Mouse (Mus musculus): Measurements from ENCODE around the gene Il34. TPM values are rescaled to one million over a fixed set of nuclear protein-coding genes. Genes with fewer than 3 reads are reported as not detected.

The Il34 gene
- total and polyA plus RNA-seq, 2 experiments from 2014 or later, result 8.8 to 11.4 TPM

GRCm38 (mm10) chr8:110755511-110756170 is 50.1 kb downstream of the Il34 start:
- DNase-seq (ENCODE audit: low spot score), result no peak
- Histone ChIP-seq H3K9me3 (ENCODE audit: low read length) (no peaks in the 10 kb centered on the region), H3K27me3 (ENCODE audit: insufficient read depth, low read length) (no peaks in the 10 kb centered on the region), H3K27ac (no peak overlapping the region), H3K4me3 (ENCODE audit: low read length) (no peak overlapping the region), H3K9ac (replicated peaks; ENCODE audit: low read length) (no peak overlapping the region), H3K4me2 (ENCODE audit: low read depth, low read length) (no peak overlapping the region), H3K4me1 (ENCODE audit: insufficient read depth, low read length) (no peaks in the 10 kb centered on the region), H3K36me3 (ENCODE audit: insufficient read depth, low read length) (no peaks in the 10 kb centered on the region)
- no peak for TF ChIP-seq CTCF (IDR thresholded peaks at IDR 0.05; ENCODE audit: low read depth)
- no peak for ATAC-seq
- WGBS, result 55% methylated on average over 15 of the region's 15 CpGs

DNA sequence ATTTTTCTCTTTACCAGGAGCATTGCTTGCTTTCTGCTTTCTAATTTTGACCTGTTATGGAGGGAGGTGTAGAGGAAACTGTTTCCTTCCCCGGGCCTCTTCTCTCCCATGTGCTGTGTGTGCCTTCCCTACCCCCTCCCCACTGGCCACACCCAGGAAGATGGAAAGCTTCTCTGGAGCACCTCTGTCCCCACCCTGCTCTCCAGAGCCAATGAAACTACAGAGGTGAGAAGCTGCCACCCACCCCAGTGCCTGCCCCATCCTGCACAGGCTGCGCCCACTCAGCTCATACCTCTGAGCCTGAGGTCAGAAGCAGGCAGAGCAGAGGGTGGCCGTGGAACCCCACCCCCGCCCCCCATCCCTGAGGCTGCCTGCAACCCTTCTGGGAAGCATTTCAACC is 51.0 kb downstream of the Il34 start:
- H3K4me3 ChIP-seq (ENCODE audit: low read length), result no peak overlapping the region
- WGBS, result 54% methylated on average over 4 of the region's 4 CpGs
- ATAC-seq (peak; percentile 48; the same call in 1 of the 2 replicates), DNase-seq (ENCODE audit: low spot score) (no peak)
- H3K36me3 ChIP-seq (ENCODE audit: insufficient read depth, low read length), result no peaks in the 10 kb centered on the region
- H3K27me3 ChIP-seq (ENCODE audit: insufficient read depth, low read length), result no peaks in the 10 kb centered on the region
- H3K9ac ChIP-seq (replicated peaks; ENCODE audit: low read length), result no peak overlapping the region
- H3K27ac ChIP-seq, result no peak overlapping the region
- TF ChIP-seq CTCF (IDR thresholded peaks at IDR 0.05; ENCODE audit: low read depth), result no peak
- no peak overlapping the region for H3K4me2 ChIP-seq (ENCODE audit: low read depth, low read length)
- H3K9me3 ChIP-seq (ENCODE audit: low read length), result no peaks in the 10 kb centered on the region
- H3K4me1 ChIP-seq (ENCODE audit: insufficient read depth, low read length), result no peaks in the 10 kb centered on the region

GRCm38 (mm10) chr8:110751490-110751889 is 54.2 kb downstream of the Il34 start:
- DNase-seq (ENCODE audit: low spot score) (no peak), ATAC-seq (no peak)
- WGBS, result 86% methylated on average over 5 of the region's 5 CpGs
- Histone ChIP-seq H3K4me3 (ENCODE audit: low read length) (no peak overlapping the region), H3K9me3 (ENCODE audit: low read length) (no peaks in the 10 kb centered on the region), H3K36me3 (ENCODE audit: insufficient read depth, low read length) (no peaks in the 10 kb centered on the region), H3K9ac (replicated peaks; ENCODE audit: low read length) (no peak overlapping the region), H3K4me2 (ENCODE audit: low read depth, low read length) (no peak overlapping the region), H3K27ac (no peak overlapping the region), H3K27me3 (ENCODE audit: insufficient read depth, low read length) (no peaks in the 10 kb centered on the region), H3K4me1 (ENCODE audit: insufficient read depth, low read length) (no peaks in the 10 kb centered on the region)
- TF ChIP-seq CTCF (IDR thresholded peaks at IDR 0.05; ENCODE audit: low read depth), result no peak

DNA sequence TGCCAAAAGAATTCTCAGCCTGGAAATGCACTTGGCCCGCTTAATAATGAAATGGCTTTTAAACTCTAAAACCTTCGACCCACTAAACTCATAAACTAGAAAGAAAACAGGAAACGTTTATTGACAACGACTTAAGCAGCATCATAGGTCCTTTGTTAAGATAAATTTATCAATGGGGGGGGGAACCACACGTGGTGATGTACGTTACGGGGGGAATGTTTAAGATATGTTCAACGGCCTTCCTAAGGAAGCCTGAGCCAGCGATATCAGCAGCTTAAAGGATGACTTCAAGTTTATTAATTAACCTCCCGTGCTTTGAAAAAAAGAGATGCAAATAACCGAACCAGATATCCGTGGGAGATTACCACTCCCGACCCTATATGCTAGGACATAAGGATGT is 55.5 kb downstream of the Il34 start:
- DNase-seq (ENCODE audit: low spot score), result no peak
- Histone ChIP-seq H3K36me3 (ENCODE audit: insufficient read depth, low read length) (no peaks in the 10 kb centered on the region), H3K27me3 (ENCODE audit: insufficient read depth, low read length) (no peaks in the 10 kb centered on the region), H3K27ac (no peak overlapping the region), H3K4me1 (ENCODE audit: insufficient read depth, low read length) (no peaks in the 10 kb centered on the region), H3K4me3 (ENCODE audit: low read length) (no peak overlapping the region), H3K4me2 (ENCODE audit: low read depth, low read length) (no peak overlapping the region), H3K9ac (replicated peaks; ENCODE audit: low read length) (no peak overlapping the region), H3K9me3 (ENCODE audit: low read length) (no peaks in the 10 kb centered on the region)
- no peak for TF ChIP-seq CTCF (IDR thresholded peaks at IDR 0.05; ENCODE audit: low read depth)
- no peak for ATAC-seq
- 38% methylated on average over 13 of the region's 13 CpGs for WGBS

DNA sequence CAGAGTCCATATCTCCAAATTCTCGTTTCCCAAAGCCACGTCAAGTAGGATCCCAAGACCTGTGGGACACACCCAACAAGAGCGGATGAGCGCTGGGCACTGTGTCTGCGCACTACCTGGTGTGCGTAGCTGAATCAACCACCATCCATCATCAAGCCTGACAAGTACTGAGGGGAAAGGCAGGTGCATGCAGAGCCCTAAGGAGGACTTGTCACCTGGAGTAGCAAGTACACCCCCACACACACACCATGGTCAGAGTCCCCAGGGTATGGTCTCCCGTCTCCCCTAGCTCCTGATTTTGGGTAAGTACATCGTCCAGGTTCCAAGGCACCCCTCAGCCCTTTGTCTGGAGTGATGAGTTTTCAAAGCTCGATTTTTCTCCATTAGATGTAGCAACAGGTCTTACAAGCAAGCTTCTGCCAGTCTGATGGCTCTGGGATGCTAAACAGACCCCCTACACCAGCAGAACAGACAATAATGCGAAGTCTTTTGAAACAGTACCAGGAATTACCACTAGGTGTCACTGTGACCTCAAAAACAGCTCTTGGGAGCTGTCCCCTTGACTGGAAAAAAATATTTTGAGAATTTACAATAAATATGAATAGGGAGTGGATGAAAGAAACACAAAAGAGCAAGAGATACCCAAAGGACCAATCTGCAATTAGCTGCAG is 56.1 kb downstream of the Il34 start:
- Histone ChIP-seq H3K4me1 (ENCODE audit: insufficient read depth, low read length) (no peaks in the 10 kb centered on the region), H3K27ac (no peak overlapping the region), H3K9me3 (ENCODE audit: low read length) (no peaks in the 10 kb centered on the region), H3K9ac (replicated peaks; ENCODE audit: low read length) (no peak overlapping the region), H3K4me3 (ENCODE audit: low read length) (no peak overlapping the region), H3K27me3 (ENCODE audit: insufficient read depth, low read length) (no peaks in the 10 kb centered on the region), H3K36me3 (ENCODE audit: insufficient read depth, low read length) (no peaks in the 10 kb centered on the region), H3K4me2 (ENCODE audit: low read depth, low read length) (no peak overlapping the region)
- peak; percentile 91 for DNase-seq (ENCODE audit: low spot score)
- ATAC-seq, result peak; percentile 74
- WGBS, result 58% methylated on average over 10 of the region's 10 CpGs
- peak; percentile 92 for TF ChIP-seq CTCF (IDR thresholded peaks at IDR 0.05; ENCODE audit: low read depth)

GRCm38 (mm10) chr8:110746661-110747060 is 59.1 kb downstream of the Il34 start:
- no peak for TF ChIP-seq CTCF (IDR thresholded peaks at IDR 0.05; ENCODE audit: low read depth)
- WGBS, result 73% methylated on average over 9 of the region's 9 CpGs
- no peak for DNase-seq (ENCODE audit: low spot score)
- no peak overlapping the region for H3K27ac ChIP-seq
- H3K4me3 ChIP-seq (ENCODE audit: low read length), result no peak overlapping the region
- H3K4me1 ChIP-seq (ENCODE audit: insufficient read depth, low read length), result no peaks in the 10 kb centered on the region
- H3K9me3 ChIP-seq (ENCODE audit: low read length), result no peaks in the 10 kb centered on the region
- ATAC-seq, result no peak
- no peaks in the 10 kb centered on the region for H3K36me3 ChIP-seq (ENCODE audit: insufficient read depth, low read length)
- H3K27me3 ChIP-seq (ENCODE audit: insufficient read depth, low read length), result no peaks in the 10 kb centered on the region
- no peak overlapping the region for H3K9ac ChIP-seq (replicated peaks; ENCODE audit: low read length)
- no peak overlapping the region for H3K4me2 ChIP-seq (ENCODE audit: low read depth, low read length)

GRCm38 (mm10) chr8:110745162-110745561 is 60.6 kb downstream of the Il34 start:
- Histone ChIP-seq H3K9ac (replicated peaks; ENCODE audit: low read length) (no peak overlapping the region), H3K4me2 (ENCODE audit: low read depth, low read length) (no peak overlapping the region), H3K4me3 (ENCODE audit: low read length) (no peak overlapping the region), H3K36me3 (ENCODE audit: insufficient read depth, low read length) (no peaks in the 10 kb centered on the region), H3K9me3 (ENCODE audit: low read length) (no peaks in the 10 kb centered on the region), H3K27me3 (ENCODE audit: insufficient read depth, low read length) (no peaks in the 10 kb centered on the region), H3K4me1 (ENCODE audit: insufficient read depth, low read length) (no peaks in the 10 kb centered on the region), H3K27ac (no peak overlapping the region)
- no peak for ATAC-seq
- 96% methylated on average over 10 of the region's 10 CpGs for WGBS
- TF ChIP-seq CTCF (IDR thresholded peaks at IDR 0.05; ENCODE audit: low read depth), result no peak
- DNase-seq (ENCODE audit: low spot score), result no peak

Data from hindbrain, postnatal 0 days (tissue).